Mouse (Mus musculus) kidney, embryonic 16.5 days (tissue): Measurements from ENCODE around the gene BC028528. TPM values are rescaled to one million over a fixed set of nuclear protein-coding genes. Genes with fewer than 3 reads are reported as not detected.
"Not testable (repeated sequence)": the region's sequence is repeated elsewhere in the genome, so short reads cannot be mapped to it uniquely, and the experiment has no call there.

Experiments
- ATAC-seq: fragments of 200-750 bp; cut with Nextera tagmentation; 2 replicates; pipeline ENCODE4 v1.8.0; 2017; ENCODE audit warnings: moderate TSS enrichment; ENCODE audit not compliant: low FRiP score, low TSS enrichment
- H3K27ac ChIP-seq: fragments of 300-500 bp; sonication (generic); 2 replicates; pipeline ENCODE4 v1.5.1; 2014; ENCODE audit warnings: low read length
- H3K27me3 ChIP-seq: fragments of 300-500 bp; sonication (generic); 2 replicates; pipeline ENCODE4 v1.6.1; 2014; ENCODE audit warnings: low read length, control low read depth, mixed read lengths; ENCODE audit not compliant: insufficient read depth
- H3K36me3 ChIP-seq: fragments of 300-500 bp; sonication (generic); 2 replicates; pipeline ENCODE4 v1.6.1; 2014; ENCODE audit warnings: low read length, control low read depth, mixed read lengths; ENCODE audit not compliant: insufficient read depth
- H3K4me1 ChIP-seq: fragments of 300-500 bp; sonication (generic); 2 replicates; pipeline ENCODE4 v1.6.1; 2014; ENCODE audit warnings: low read length, control low read depth, mixed read lengths; ENCODE audit not compliant: insufficient read depth
- H3K4me2 ChIP-seq: fragments of 300-500 bp; sonication (generic); replicated peaks from 2 replicates; pipeline ENCODE4 v1.6.1; 2014; ENCODE audit warnings: low read depth, low read length
- H3K4me3 ChIP-seq: fragments of 300-500 bp; sonication (generic); 2 replicates; pipeline ENCODE4 v1.5.1; 2014; ENCODE audit warnings: mild to moderate bottlenecking, low read length
- H3K9ac ChIP-seq: fragments of 300-500 bp; sonication (generic); replicated peaks from 2 replicates; pipeline ENCODE4 v1.6.1; 2014; ENCODE audit warnings: low read length
- H3K9me3 ChIP-seq: fragments of 300-500 bp; sonication (generic); 2 replicates; pipeline ENCODE4 v1.6.1; 2016; ENCODE audit warnings: low read length, control low read depth
- WGBS: fragments of 180-500 bp; shearing (Covaris S2); extraction: QIAGEN DNeasy Blood & Tissue Kit; methylation state at CpG from one replicate; pipeline ENCODE4 v1.1.7; 2014; 5-methylcytosine and 5-hydroxymethylcytosine counted together
- polyA plus RNA-seq: library from polyadenylated mRNA; unstranded; fragments of >200 nt; fragmentation: Nextera tagmentation; extraction: Ambion mirVana; gene quantifications from 2 replicates; pipeline ENCODE4 v1.2.1, GENCODE M21; 2015

The BC028528 gene
- polyA plus RNA-seq, 1 experiment from 2014 or later = 45.7 TPM

- 67% methylated on average over 13 of the region's 13 CpGs for WGBS
Observed at GRCm38 (mm10) chr3:95899800-95900524, 8.2 kb upstream of the BC028528 start.

GRCm38 (mm10) chr3:95895501-95895900 is 3.7 kb upstream of the BC028528 start:
- H3K4me1 ChIP-seq = peaks cover 38% of the 10 kb centered on the region
- H3K4me3 ChIP-seq, H3K36me3 ChIP-seq, H3K9ac ChIP-seq, ATAC-seq, H3K4me2 ChIP-seq, H3K9me3 ChIP-seq, H3K27ac ChIP-seq, H3K27me3 ChIP-seq: not testable (repeated sequence)
- 83% methylated on average over 7 of the region's 7 CpGs for WGBS

More at GRCm38 (mm10) chr3:95899800-95900524, 8.2 kb upstream of the BC028528 start:
- 0 out of 2 replicates have a peak, but pooled peaks cover 4% of the 10 kb centered on the region for H3K27me3 ChIP-seq
- no peak overlapping the region for H3K4me2 ChIP-seq
- no peak overlapping the region for H3K27ac ChIP-seq
- peaks cover 7% of the 10 kb centered on the region; the same call in 1 of the 2 replicates for H3K36me3 ChIP-seq
- no peak overlapping the region for H3K4me3 ChIP-seq
- no peaks in the 10 kb centered on the region for H3K9me3 ChIP-seq
- no peak for ATAC-seq
- H3K9ac ChIP-seq = peak overlapping the region; percentile 11; the same call in 1 of the 2 replicates
- peaks cover 46% of the 10 kb centered on the region for H3K4me1 ChIP-seq

GRCm38 (mm10) chr3:95894317-95895160 is 2.7 kb upstream of the BC028528 start:
- peak; percentile 33; the same call in 1 of the 2 replicates for ATAC-seq
- H3K9ac ChIP-seq = peak overlapping the region; percentile 80
- H3K4me3 ChIP-seq = peak overlapping the region; percentile 73
- 3% methylated on average over 14 of the region's 16 CpGs for WGBS
- H3K36me3 ChIP-seq = peaks cover 7% of the 10 kb centered on the region; the same call in 1 of the 2 replicates
- peaks cover 36% of the 10 kb centered on the region for H3K4me1 ChIP-seq
- no peaks in the 10 kb centered on the region for H3K9me3 ChIP-seq
- H3K27ac ChIP-seq = peak overlapping the region; percentile 93
- H3K27me3 ChIP-seq = no peaks in the 10 kb centered on the region
- H3K4me2 ChIP-seq = peak overlapping the region; percentile 77

GRCm38 (mm10) chr3:95893606-95894316 is 2.0 kb upstream of the BC028528 start, which contains the start of gene Aph1a:
TSS of gene Aph1a (plus strand) at chr3:95893969.
- not testable (repeated sequence) for H3K36me3 ChIP-seq, H3K9me3 ChIP-seq, H3K27me3 ChIP-seq
- peak; percentile 96 for ATAC-seq
- 0% methylated on average over 25 of the region's 43 CpGs for WGBS
- Histone ChIP-seq H3K4me3 (peak within 1 kb of the TSS; percentile 73), H3K27ac (peak within 1 kb of the TSS; percentile 93), H3K4me1 (peaks cover 28% of the 10 kb centered on the region), H3K4me2 (peak within 1 kb of the TSS; percentile 77), H3K9ac (peak within 1 kb of the TSS; percentile 80)

GRCm38 (mm10) chr3:95893126-95893525 is 1.3 kb upstream of the BC028528 start:
- no peak for ATAC-seq
- peak overlapping the region; percentile 73 for H3K4me3 ChIP-seq
- WGBS = 8% methylated on average over 7 of the region's 7 CpGs
- peaks cover 7% of the 10 kb centered on the region; the same call in 1 of the 2 replicates for H3K36me3 ChIP-seq
- peaks cover 28% of the 10 kb centered on the region for H3K4me1 ChIP-seq
- H3K27ac ChIP-seq = peak overlapping the region; percentile 92
- peak overlapping the region; percentile 53 for H3K9ac ChIP-seq
- no peaks in the 10 kb centered on the region for H3K27me3 ChIP-seq
- peak overlapping the region; percentile 61 for H3K4me2 ChIP-seq
- no peaks in the 10 kb centered on the region for H3K9me3 ChIP-seq

- Histone ChIP-seq H3K4me3 (peak overlapping the region; percentile 37), H3K9ac (peak overlapping the region; percentile 40), H3K27ac (peak overlapping the region; percentile 92), H3K9me3 (no peaks in the 10 kb centered on the region), H3K4me2 (peak overlapping the region; percentile 61), H3K36me3 (0 out of 2 replicates have a peak, but pooled peaks cover 1% of the 10 kb centered on the region), H3K4me1 (peaks cover 31% of the 10 kb centered on the region), H3K27me3 (no peaks in the 10 kb centered on the region)
- WGBS = 24% methylated on average over 11 of the region's 11 CpGs
- peak; percentile 40; the same call in 1 of the 2 replicates for ATAC-seq
Observed at GRCm38 (mm10) chr3:95892066-95893052, 554 bp upstream of the BC028528 start.

- Histone ChIP-seq H3K36me3 (no peaks in the 10 kb centered on the region), H3K27ac (no peak overlapping the region), H3K9ac (no peak overlapping the region), H3K4me3 (no peak overlapping the region), H3K27me3 (no peaks in the 10 kb centered on the region), H3K4me1 (peaks cover 26% of the 10 kb centered on the region), H3K4me2 (no peak overlapping the region), H3K9me3 (no peaks in the 10 kb centered on the region)
- no peak for ATAC-seq
- 72% methylated on average over 3 of the region's 3 CpGs for WGBS
Observed at GRCm38 (mm10) chr3:95889664-95890063, 2.1 kb downstream of the BC028528 start.

- H3K9me3 ChIP-seq = no peaks in the 10 kb centered on the region
- ATAC-seq = peak; percentile 64; the same call in 1 of the 2 replicates
- H3K4me3 ChIP-seq = no peak overlapping the region
- no peak overlapping the region for H3K4me2 ChIP-seq
- H3K4me1 ChIP-seq = peaks cover 31% of the 10 kb centered on the region
- no peak overlapping the region for H3K27ac ChIP-seq
- 44% methylated on average over 4 of the region's 4 CpGs for WGBS
- H3K27me3 ChIP-seq = no peaks in the 10 kb centered on the region
- no peak overlapping the region for H3K9ac ChIP-seq
- H3K36me3 ChIP-seq = no peaks in the 10 kb centered on the region
Observed at GRCm38 (mm10) chr3:95887596-95887995, 4.2 kb downstream of the BC028528 start.
